Mouse (Mus musculus) splenic B cell, adult 2 months (primary cell): ENCODE data around the gene Gstm6.
A peak's percentile ranks its signal among the peaks of the same experiment; 100 is the strongest.
"Not testable (repeated sequence)": the region's sequence is repeated elsewhere in the genome, so short reads cannot be mapped to it uniquely, and the experiment has no call there.

Source experiments
- DNase-seq: peaks from one replicate; pipeline ENCODE4 v3.0.0-alpha.2; 2011; ENCODE audit warnings: low read depth, low spot score
- H3K27me3 ChIP-seq: 2 replicates; pipeline ENCODE4 v1.6.1; 2012; ENCODE audit warnings: mild to moderate bottlenecking, low read length, moderate library complexity, mixed read lengths; ENCODE audit not compliant: control insufficient read depth, poor library complexity, insufficient read depth, severe bottlenecking
- H3K36me3 ChIP-seq: 2 replicates; pipeline ENCODE4 v1.6.1; 2012; ENCODE audit warnings: mild to moderate bottlenecking, low read length, moderate library complexity, mixed read lengths; ENCODE audit not compliant: control insufficient read depth, poor library complexity, insufficient read depth, severe bottlenecking

Gstm6 gene

DNA sequence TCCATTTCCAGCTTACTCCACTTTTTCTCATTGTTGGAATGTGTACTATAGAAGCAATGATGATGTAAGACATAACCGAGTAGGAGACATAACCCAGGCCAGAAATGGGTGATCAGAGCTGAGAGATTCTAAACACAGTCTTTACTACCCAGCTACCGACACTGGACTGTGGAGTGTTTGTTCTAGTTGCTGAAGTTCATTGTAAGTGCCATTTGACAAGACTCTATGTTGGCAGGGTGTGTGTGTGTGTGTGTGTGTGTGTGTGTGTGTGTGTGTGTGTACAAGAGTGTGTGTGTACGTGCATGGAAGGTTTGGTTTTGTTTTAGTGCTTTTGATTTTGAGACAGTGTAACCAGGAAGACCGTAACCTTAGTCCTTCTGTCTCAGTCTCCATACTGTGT, 13.8 kb downstream of the Gstm6 start:
- H3K27me3 ChIP-seq, result no peaks in the 10 kb centered on the region
- no peaks in the 10 kb centered on the region for H3K36me3 ChIP-seq
- no peak for DNase-seq

DNA sequence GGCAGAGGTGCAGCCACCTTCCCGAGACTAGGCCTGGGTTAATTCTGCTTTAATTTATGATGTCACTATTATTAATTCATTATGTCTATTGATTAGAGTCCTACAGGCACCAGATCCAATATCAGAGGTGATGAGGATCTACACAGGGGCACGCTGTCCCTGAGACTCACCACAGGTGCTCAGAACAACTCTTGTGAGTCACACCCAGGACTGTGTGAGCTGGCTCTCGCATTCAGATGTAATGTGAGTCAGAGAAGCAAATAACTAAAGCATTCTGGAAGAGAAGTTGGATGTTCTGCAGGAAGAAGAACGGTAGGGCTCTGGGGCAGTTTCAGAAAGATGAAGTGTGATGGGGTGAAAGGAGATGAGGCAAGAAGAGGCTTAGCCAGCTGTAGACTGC, 14.3 kb downstream of the Gstm6 start:
- Histone ChIP-seq H3K36me3 (no peaks in the 10 kb centered on the region), H3K27me3 (no peaks in the 10 kb centered on the region)
- DNase-seq, result no peak

DNA sequence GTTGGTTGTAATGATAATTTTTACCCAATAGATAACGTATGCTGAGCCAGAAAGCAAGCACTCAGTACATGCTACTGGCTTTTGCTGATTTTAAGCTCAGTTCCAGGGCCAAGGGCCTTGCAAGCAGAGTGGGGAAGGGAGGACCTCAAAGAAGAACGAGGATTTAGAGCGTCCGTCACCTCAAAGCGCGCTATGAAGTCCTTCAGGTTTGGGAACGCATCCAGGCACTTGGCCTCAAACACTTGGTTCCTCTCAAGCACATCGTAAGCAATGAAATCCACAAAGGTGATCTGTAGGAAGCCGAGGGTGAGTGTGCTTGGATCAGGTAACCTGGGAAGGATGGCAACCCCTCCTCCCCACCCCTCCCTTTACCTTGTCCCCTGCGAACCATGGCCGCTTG, 14.9 kb downstream of the Gstm6 start:
- DNase-seq, result no peak
- Histone ChIP-seq H3K36me3 (no peaks in the 10 kb centered on the region), H3K27me3 (no peaks in the 10 kb centered on the region)

DNA sequence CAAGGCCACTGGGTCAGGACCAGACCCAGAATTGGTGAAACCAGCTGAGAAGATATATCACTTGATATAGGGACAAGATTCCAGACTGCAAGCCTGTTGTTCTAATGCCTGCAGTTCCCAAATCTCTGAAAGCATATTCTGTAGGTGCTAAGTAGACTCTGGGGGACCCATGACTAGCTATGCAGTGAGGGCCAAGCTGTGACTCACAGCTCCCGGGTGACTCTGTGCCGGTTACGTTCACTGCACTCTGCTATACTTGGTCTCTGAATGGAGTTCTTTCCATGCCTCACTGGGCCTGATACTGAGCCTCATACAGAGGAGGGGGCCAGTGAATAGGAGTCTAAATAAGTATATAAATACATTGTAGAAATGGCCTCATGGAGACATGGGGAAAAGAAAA, 15.7 kb downstream of the Gstm6 start:
- no peaks in the 10 kb centered on the region for H3K36me3 ChIP-seq
- no peak for DNase-seq

DNA sequence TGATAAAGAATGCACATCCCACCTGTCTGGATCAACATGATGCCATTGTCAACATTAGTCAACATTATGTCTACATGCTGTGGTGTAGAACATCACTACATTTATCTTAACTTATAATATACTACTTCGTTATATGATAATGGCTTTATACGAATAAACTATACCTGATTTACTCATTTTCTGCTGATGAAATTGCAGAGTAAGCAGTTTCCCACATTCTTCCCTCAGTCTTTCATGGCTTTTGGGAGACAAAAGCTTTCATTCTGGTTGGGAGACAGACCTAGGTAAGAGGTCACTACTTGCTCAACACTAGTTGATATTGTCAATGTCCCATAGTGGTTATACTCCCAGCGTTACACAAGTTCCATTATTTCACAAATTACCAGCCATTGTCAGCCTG, 18.2 kb downstream of the Gstm6 start:
- no peak for DNase-seq
- Histone ChIP-seq H3K36me3 (no peaks in the 10 kb centered on the region), H3K27me3 (no peaks in the 10 kb centered on the region)

More for the DNA sequence above, 15.7 kb downstream of the Gstm6 start:
- H3K27me3 ChIP-seq, result no peaks in the 10 kb centered on the region

DNA sequence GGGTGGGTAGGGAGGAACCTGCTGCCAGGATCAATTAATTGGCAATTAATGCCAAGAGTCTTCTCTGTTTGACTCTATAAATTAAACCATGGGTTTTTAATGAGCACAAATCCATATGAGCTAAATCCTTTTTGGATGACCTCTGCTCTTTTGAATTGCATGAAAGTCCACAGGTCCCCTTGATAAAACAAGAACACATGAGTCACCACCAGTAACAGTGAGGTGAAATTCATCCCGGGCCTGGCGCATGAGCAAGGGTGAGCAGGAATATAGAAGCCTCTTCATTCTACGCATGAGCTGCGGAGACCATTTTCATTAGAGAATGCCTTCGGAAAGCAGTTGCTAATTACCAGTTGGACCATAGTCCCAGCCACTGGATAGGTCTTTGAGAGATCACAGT, 23.2 kb downstream of the Gstm6 start:
- H3K36me3 ChIP-seq, result no peaks in the 10 kb centered on the region
- no peak for DNase-seq

DNA sequence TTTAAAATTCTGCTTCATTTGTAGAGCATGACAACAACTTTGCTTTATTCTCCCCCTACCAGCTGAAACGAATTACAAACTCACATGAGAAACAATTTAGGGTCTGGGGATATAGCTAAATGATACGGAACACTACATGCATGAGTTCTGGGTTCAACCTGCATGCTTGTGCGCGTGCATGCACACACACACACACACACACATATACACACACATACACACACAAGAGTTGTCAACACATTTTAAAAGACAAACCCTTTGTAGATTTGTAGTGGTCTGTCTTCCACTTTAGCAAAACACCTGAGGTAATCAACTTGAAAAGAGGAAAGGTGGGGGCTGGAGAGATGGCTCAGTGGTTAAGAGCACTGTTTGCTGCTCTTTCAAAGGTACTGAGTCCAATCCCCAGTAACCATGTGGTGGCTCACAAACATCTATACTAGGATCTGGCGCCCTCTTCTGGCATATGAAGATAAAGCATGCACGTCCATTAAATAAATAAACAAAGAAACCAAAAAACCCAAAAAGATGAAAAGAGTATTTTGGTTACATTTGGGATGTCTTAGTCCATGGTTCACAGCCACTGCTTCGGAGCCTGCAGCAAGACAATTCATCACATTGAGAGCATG, 25.7 kb downstream of the Gstm6 start:
- no peaks in the 10 kb centered on the region for H3K27me3 ChIP-seq
- H3K36me3 ChIP-seq, result no peaks in the 10 kb centered on the region
- DNase-seq, result peak; percentile 67

More for the DNA sequence above, 23.2 kb downstream of the Gstm6 start:
- no peaks in the 10 kb centered on the region for H3K27me3 ChIP-seq

DNA sequence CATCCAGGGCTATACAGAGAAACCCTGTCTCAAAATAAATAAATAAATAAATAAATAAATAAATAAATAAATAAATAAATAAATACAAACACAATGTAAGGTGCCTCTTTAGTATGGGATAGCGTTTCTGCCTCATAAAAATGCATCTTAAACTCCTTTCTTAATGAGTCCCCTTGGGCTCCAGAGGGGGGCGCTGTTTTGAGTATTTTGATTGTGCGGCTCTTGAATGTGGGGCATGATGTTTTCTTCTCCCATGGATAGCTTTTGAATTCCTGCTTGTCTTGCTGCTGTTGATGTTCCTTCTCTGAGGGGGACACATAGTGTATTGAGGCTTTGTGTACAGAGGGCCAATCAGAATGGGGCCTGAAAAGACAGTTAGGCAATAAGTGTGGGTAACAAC, 26.5 kb downstream of the Gstm6 start:
- DNase-seq, result peak; percentile 21
- H3K27me3 ChIP-seq, result no peaks in the 10 kb centered on the region

DNA sequence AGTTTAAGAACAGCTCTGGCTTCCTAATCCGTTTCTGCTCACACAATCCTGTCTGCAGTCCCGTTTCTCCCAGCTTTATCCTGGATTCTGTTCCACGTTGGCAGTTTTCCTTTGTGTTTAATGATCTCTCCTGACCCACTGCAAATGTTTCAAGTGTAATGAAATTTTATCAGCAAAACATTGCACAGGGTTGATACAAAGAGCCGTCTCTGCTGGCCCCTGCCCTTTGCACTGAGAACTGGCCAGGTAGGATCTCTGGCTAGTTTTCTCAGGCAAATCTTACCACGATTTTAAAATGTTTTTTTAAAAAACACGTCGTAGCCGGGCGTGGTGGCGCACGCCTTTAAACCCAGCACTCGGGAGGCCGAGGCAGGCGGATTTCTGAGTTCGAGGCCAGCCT, 26.9 kb downstream of the Gstm6 start:
- H3K27me3 ChIP-seq, result no peaks in the 10 kb centered on the region
- H3K36me3 ChIP-seq, result no peaks in the 10 kb centered on the region
- DNase-seq, result no peak

More for the DNA sequence above, 26.5 kb downstream of the Gstm6 start:
- H3K36me3 ChIP-seq, result no peaks in the 10 kb centered on the region

DNA sequence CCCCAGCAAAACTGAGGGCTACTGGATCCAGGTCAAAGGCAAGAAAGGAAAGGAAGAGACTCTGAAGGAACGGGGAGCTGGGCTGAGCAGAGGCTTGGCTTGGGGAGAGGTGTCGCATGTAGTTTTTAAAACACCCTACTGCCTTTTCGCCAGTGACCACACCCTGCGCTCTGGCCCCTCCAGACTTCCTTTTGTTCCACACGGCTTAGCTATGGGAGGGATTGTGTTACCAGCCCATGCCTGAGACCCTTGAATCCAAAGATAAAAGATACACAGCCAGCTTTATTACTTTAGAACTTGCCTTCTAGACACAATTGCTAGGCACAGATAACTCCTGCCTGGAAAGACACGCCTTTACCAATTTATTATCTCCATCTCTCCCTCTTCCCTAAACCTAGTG, 37.6 kb downstream of the Gstm6 start:
- no peak for DNase-seq
- H3K36me3 ChIP-seq, result no peaks in the 10 kb centered on the region
- no peaks in the 10 kb centered on the region for H3K27me3 ChIP-seq

DNA sequence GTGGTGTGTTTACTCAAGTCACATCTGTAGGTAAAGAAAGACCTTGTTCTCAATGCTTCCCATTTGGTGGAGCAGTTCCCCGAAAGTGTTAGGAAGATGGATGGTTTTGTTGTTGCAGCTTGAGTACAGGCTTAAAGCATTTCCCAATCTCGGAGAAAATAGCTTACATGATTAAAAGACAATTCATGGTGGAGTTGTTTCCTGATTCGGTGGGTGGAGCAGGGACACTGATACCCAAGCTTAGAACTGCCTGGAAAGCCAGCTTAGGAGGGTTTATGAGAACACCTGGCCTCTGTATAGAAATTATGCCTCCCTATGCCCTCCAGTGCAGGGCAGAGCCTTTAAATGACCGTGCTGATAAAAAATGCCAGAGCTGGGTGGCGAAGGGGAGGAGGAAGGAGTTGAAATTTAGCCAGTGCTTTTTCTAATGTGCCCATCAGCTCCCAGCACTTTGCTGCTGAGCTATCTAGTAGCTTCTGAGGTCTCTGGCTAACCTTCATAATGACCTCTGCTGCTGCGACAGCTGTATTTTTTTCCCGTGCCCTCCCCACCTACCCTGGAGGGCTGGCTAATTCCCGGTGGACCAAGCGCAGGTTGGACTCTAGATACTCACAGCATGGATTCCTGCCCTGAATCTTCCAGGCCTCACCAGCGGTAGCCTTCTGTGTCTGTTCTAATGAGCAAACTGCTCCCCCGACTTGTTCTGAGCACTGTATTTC, 42.4 kb downstream of the Gstm6 start:
- H3K36me3 ChIP-seq, result no peaks in the 10 kb centered on the region
- H3K27me3 ChIP-seq, result peaks cover 2% of the 10 kb centered on the region; the same call in 1 of the 2 replicates
- DNase-seq, result no peak

DNA sequence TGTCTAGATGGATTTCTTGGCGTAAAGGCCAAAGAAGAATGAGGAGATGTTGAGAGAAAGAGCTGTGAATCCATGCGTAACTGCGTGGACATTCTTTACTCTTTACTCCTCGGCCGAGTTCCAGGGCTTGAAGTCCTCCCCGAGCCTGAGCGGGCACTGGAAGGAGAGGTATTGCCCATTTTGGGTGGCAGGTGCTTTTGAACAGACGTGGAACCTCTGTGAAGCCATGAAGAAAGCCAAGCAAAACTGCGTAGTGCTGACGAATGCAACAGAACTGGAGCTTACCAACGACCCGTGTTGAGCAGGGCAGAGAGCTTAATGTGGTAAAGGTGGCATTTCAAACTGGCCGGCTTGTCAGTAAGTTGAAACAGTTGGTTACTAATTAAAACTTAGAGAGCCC, 44.9 kb downstream of the Gstm6 start:
- no peak for DNase-seq
- no peaks in the 10 kb centered on the region for H3K36me3 ChIP-seq
- peaks cover 2% of the 10 kb centered on the region; the same call in 1 of the 2 replicates for H3K27me3 ChIP-seq

DNA sequence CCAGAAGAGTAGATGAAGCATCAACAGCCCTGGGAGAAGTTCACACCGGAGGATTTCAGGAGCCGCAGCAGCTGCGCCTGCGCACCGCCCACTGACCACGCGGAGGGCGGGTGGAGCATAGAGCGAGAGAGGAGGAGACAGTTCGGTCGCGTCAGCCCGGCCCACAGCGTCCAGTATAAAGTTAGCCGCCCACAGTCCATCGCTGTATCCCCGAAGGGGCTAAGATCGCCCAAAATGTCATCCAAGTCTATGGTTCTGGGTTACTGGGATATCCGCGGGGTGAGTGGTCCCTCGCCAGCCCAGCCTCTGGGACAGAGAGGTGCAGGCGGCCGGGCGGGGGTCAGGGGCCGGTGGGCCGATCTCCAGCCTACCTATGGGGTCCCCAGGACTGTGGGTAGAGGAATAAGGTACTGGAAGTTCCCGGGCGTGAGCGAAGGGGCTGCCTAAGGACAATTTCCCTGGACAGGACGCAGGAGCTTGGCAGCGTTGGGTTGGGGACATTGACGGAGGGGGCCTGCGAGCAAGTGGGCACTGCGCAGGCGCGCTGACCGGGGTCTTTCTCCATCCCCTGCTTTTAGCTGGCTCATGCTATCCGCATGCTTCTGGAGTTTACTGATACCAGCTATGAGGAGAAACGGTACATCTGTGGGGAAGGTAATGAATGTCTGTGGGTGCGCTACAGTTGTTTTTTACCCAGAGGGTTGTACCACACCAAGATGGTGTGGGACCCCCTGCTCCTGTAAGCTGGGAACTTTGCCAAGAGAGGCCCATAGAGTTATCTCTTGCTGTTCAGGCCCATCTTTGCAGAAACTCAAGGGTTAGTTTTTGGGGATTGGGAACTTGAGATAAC, 47.6 kb downstream of the Gstm6 start, which contains the start of gene Gstm5:
Gene Gstm5, plus strand, starts transcription at position 102 of the 850 bp plus-strand sequence.
- H3K27me3 ChIP-seq, result peaks cover 2% of the 10 kb centered on the region; the same call in 1 of the 2 replicates
- no peaks in the 10 kb centered on the region for H3K36me3 ChIP-seq
- peak; percentile 7 for DNase-seq

DNA sequence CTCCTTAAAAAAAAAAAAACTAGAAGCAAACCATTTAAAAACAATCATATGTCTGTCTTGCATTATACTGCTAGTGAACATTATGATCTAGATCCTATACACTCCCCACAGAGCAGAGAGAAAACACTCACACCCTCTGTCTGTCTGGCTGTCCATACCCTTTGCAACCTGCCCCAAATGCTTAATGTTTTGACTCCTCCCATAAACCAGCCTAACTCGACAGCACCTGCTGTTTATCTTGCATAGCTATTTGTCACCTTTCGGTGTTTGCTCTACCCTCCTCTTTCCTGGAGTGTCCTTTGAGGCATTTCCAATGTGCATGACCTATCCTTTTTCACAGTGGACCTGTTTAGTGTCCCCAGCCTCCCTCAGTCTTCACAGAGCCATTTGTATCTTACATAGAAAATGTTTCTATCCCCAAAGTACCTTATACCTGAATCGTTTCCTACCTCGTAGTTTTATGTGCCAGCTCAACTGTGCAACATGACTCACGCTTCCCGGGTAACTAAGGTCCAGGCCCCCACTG, 48.3 kb downstream of the Gstm6 start:
- Histone ChIP-seq H3K36me3 (no peaks in the 10 kb centered on the region), H3K27me3 (peaks cover 2% of the 10 kb centered on the region; the same call in 1 of the 2 replicates)
- DNase-seq, result no peak

DNA sequence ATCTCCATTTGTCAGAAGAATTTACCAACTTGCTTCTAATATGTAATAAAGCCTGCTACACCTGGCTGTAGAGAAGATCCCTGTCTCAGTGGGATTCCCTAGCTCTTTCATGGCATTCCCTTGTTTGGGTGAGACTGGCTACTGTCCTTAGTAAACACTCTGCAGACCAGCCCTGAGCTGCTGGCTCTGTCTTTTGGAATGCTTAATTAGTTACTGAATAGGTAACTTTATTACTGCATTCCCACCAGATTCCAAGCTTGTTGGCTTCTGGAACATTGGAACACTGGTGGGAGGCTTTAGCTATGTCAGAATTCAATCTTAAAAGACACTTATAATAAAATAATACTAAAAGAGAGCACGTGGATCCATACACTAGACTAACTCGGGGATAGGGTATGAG, 54.3 kb downstream of the Gstm6 start:
- H3K36me3 ChIP-seq, DNase-seq, H3K27me3 ChIP-seq: not testable (repeated sequence)
